Mouse (Mus musculus) CH12.LX (cell line): ENCODE results near the gene Tasp1. TPM values are rescaled to one million over a fixed set of nuclear protein-coding genes. Genes with fewer than 3 reads are reported as not detected.
A peak's percentile ranks its signal among the peaks of the same experiment; 100 is the strongest.

Experiments used
- DNase-seq: peaks from one replicate; pipeline ENCODE4 v3.0.0-alpha.2; 2013; ENCODE audit errors: extremely low read depth
- H3K27ac ChIP-seq: 2 replicates; pipeline ENCODE4 v1.5.1; 2012; ENCODE audit warnings: low read depth, mild to moderate bottlenecking, control low read depth, moderate library complexity; ENCODE audit not compliant: insufficient read depth
- H3K27me3 ChIP-seq: replicated peaks from 2 replicates; pipeline ENCODE3; 2012; ENCODE audit warnings: inconsistent platforms
- H3K36me3 ChIP-seq, 2 experiments: replicated peaks in 1 of 2; 2 replicates each; pipeline versions ENCODE3 to v1.6.1; 2012; ENCODE audit warnings: inconsistent platforms in 1 of 2, low read length in 1 of 2, mild to moderate bottlenecking in 1 of 2, mixed read lengths in 1 of 2, moderate library complexity in 1 of 2; ENCODE audit not compliant: control insufficient read depth in 1 of 2, insufficient read depth in 1 of 2
- H3K4me1 ChIP-seq, 2 experiments: 2 replicates each; pipeline ENCODE4 v1.6.1; 2012; ENCODE audit warnings: inconsistent platforms in 1 of 2, moderate library complexity in 1 of 2; ENCODE audit not compliant: insufficient read depth in 2 of 2, control insufficient read depth in 1 of 2
- H3K4me2 ChIP-seq: 2 replicates; pipeline ENCODE4 v1.6.1; 2012; ENCODE audit warnings: low read depth, mild to moderate bottlenecking, control low read depth; ENCODE audit not compliant: poor library complexity, insufficient read depth, severe bottlenecking
- H3K4me3 ChIP-seq, 3 experiments: fragments of 150-350 bp in 1 of 3; sonication (generic) in 1 of 3; replicated peaks in 1 of 3; 2 replicates each; pipeline versions ENCODE3 to v1.5.1; 2011 to 2012; ENCODE audit warnings: low read depth in 2 of 3, low read length in 2 of 3, mild to moderate bottlenecking in 2 of 3, moderate library complexity in 2 of 3, control low read depth in 1 of 3, improper control_type of control experiment in 1 of 3, inconsistent platforms in 1 of 3, mixed read lengths in 1 of 3; ENCODE audit not compliant: poor library complexity in 1 of 3
- H3K79me2 ChIP-seq: replicated peaks from 2 replicates; pipeline ENCODE4 v1.6.1; 2012; ENCODE audit warnings: mild to moderate bottlenecking, moderate library complexity; ENCODE audit not compliant: control insufficient read depth, poor library complexity, insufficient read depth, severe bottlenecking; ENCODE audit errors: extremely low read depth
- H3K9ac ChIP-seq: 2 replicates; pipeline ENCODE4 v1.6.1; 2012; ENCODE audit warnings: low read depth, mild to moderate bottlenecking, control low read depth, moderate library complexity; ENCODE audit not compliant: insufficient read depth
- H3K9me3 ChIP-seq: replicated peaks from 2 replicates; pipeline ENCODE3; 2012; ENCODE audit warnings: low read length, inconsistent platforms, mixed read lengths
- CHD1 ChIP-seq: IDR thresholded peaks from 2 replicates; pipeline ENCODE4 v1.6.1; 2012; ENCODE audit warnings: low read depth, low read length, improper control_type of control experiment, inconsistent platforms
- CTCF ChIP-seq, 2 experiments: IDR thresholded peaks in 1 of 2; conservative IDR thresholded peaks in 1 of 2; 2 replicates each; pipeline ENCODE4 v1.5.1; 2011 to 2012; ENCODE audit warnings: low read depth in 2 of 2, low read length in 2 of 2, improper control_type of control experiment in 1 of 2, inconsistent platforms in 1 of 2, mild to moderate bottlenecking in 1 of 2, moderate library complexity in 1 of 2
- E2F4 ChIP-seq: IDR thresholded peaks from 2 replicates; pipeline ENCODE4 v1.6.1; 2011; ENCODE audit warnings: low read depth, low read length, improper control_type of control experiment; ENCODE audit not compliant: insufficient replicate concordance
- EP300 ChIP-seq: IDR thresholded peaks from 2 replicates; pipeline ENCODE4 v1.6.1; 2011; ENCODE audit warnings: low read length, improper control_type of control experiment
- ETS1 ChIP-seq: conservative IDR thresholded peaks from 2 replicates; pipeline ENCODE4 v1.6.1; 2012; ENCODE audit warnings: low read depth, mild to moderate bottlenecking, inconsistent platforms, low read length, improper control_type of control experiment, moderate library complexity
- IRF4 ChIP-seq: IDR thresholded peaks from 2 replicates; pipeline ENCODE4 v1.6.1; 2014; ENCODE audit warnings: low read depth, mild to moderate bottlenecking, inconsistent platforms, low read length, improper control_type of control experiment
- JUN ChIP-seq: IDR thresholded peaks from 2 replicates; pipeline ENCODE4 v1.6.1; 2011; ENCODE audit warnings: low read depth, mild to moderate bottlenecking, low read length, improper control_type of control experiment, moderate library complexity; ENCODE audit not compliant: insufficient read depth
- JUND ChIP-seq: conservative IDR thresholded peaks from 2 replicates; pipeline ENCODE4 v1.6.1; 2011; ENCODE audit warnings: low read depth, low read length, improper control_type of control experiment
- KAT2A ChIP-seq: IDR thresholded peaks from 2 replicates; pipeline ENCODE4 v1.6.1; 2012; ENCODE audit warnings: low read length, improper control_type of control experiment, inconsistent platforms; ENCODE audit not compliant: insufficient replicate concordance
- MYC ChIP-seq: IDR thresholded peaks from 2 replicates; pipeline ENCODE4 v1.6.1; 2011; ENCODE audit warnings: low read depth, mild to moderate bottlenecking, improper control_type of control experiment, low read length
- NELFE ChIP-seq: IDR thresholded peaks from 2 replicates; pipeline ENCODE4 v1.6.1; 2011; ENCODE audit warnings: low read depth, low read length, improper control_type of control experiment
- NRF1 ChIP-seq: IDR thresholded peaks from 2 replicates; pipeline ENCODE4 v1.6.1; 2014; ENCODE audit warnings: low read depth, mild to moderate bottlenecking, inconsistent platforms, low read length, improper control_type of control experiment, moderate library complexity
- RAD21 ChIP-seq: IDR thresholded peaks from 2 replicates; pipeline ENCODE4 v1.6.1; 2011; ENCODE audit warnings: low read depth, mild to moderate bottlenecking, low read length, improper control_type of control experiment, moderate library complexity
- SIN3A ChIP-seq: IDR thresholded peaks from 2 replicates; pipeline ENCODE4 v1.6.1; 2012; ENCODE audit warnings: low read length, improper control_type of control experiment, inconsistent platforms
- SMC3 ChIP-seq: IDR thresholded peaks from 2 replicates; pipeline ENCODE4 v1.6.1; 2011; ENCODE audit warnings: low read depth, low read length, improper control_type of control experiment
- TCF12 ChIP-seq: IDR thresholded peaks from 2 replicates; pipeline ENCODE4 v1.6.1; 2014; ENCODE audit warnings: low read depth, mild to moderate bottlenecking, inconsistent platforms, low read length, improper control_type of control experiment
- ZKSCAN1 ChIP-seq: IDR thresholded peaks from 2 replicates; pipeline ENCODE4 v1.6.1; 2012; ENCODE audit warnings: low read depth, inconsistent platforms, low read length, improper control_type of control experiment, borderline replicate concordance
- dilution Hi-C: fragments of 300-500 bp; cut with MboI; formaldehyde crosslinking; loops from 2 replicates; pipeline ENCODE4 v1.14.3; 2020; ENCODE audit warnings: low sequenced_read_pairs; ENCODE audit not compliant: extremely low pct_unique_long_range_greater_than_20kb, extremely low pct_ligation_motif_present
- in situ Hi-C: fragments of 300-500 bp; cut with MboI; formaldehyde crosslinking; loops from 3 replicates; pipeline ENCODE4 v1.14.3; 2019; ENCODE audit warnings: low sequenced_read_pairs, low pct_ligation_motif_present, low pct_unique_long_range_greater_than_20kb, mixed read lengths
- polyA plus RNA-seq: library from polyadenylated mRNA; unstranded; fragments of >175 nt; gene quantifications from 2 replicates; pipeline ENCODE4 v1.2.1, GENCODE M21; 2012; ENCODE audit warnings: low read depth; ENCODE audit not compliant: insufficient read length
- total RNA-seq, 2 experiments: library from RNA; depleted of rRNA; stranded (reverse); fragments of 300-350 nt in 1 of 2; fragments of >200 nt in 1 of 2; gene quantifications; 2 replicates each; pipeline ENCODE4 v1.2.3; 2012 to 2014

Gene Tasp1
- total and polyA plus RNA-seq, 3 experiments: 28.8 to 64.5 (median 28.9) TPM

- DNase-seq: no peak
- dilution Hi-C loops: no loop called here
- H3K4me3 ChIP-seq: no peak overlapping the region
These were observed 132.0 kb downstream of the Tasp1 start for GRCm38 (mm10) chr2:139934577-139934976.

GRCm38 (mm10) chr2:139934033-139934572, 132.5 kb downstream of the Tasp1 start:
- DNase-seq: no peak
- Histone ChIP-seq H3K4me3 (no peak overlapping the region), H3K9me3 (no peaks in the 10 kb centered on the region), H3K27ac (no peak overlapping the region), H3K36me3 (peaks cover 0 to 21% of the 10 kb centered on the region in 2 experiments), H3K4me2 (peak overlapping the region; percentile 34), H3K79me2 (no peaks in the 10 kb centered on the region), H3K27me3 (no peaks in the 10 kb centered on the region), H3K9ac (no peak overlapping the region), H3K4me1 (no peaks in the 10 kb centered on the region; a peak in 2 of 4 replicates)
- TF ChIP-seq CTCF (conservative IDR thresholded peaks at IDR 0.05 in 1 of 2, IDR thresholded peaks at IDR 0.05 in 1 of 2; ENCODE audit: low read depth in 2 of 2, low read length in 2 of 2): no peak
- dilution Hi-C loops (no loop called here), in situ Hi-C loops (no loop called here)

More at GRCm38 (mm10) chr2:139934577-139934976, 132.0 kb downstream of the Tasp1 start:
- Histone ChIP-seq H3K9me3 (no peaks in the 10 kb centered on the region), H3K36me3 (peaks cover 0 to 21% of the 10 kb centered on the region in 2 experiments), H3K9ac (no peak overlapping the region), H3K4me2 (peak overlapping the region; percentile 34), H3K4me1 (no peaks in the 10 kb centered on the region; a peak in 2 of 4 replicates), H3K27ac (no peak overlapping the region), H3K27me3 (no peaks in the 10 kb centered on the region), H3K79me2 (no peaks in the 10 kb centered on the region)
- TF ChIP-seq IRF4 (no peak), SIN3A (no peak), KAT2A (no peak), MYC (no peak), ETS1 (no peak), TCF12 (no peak), NELFE (no peak), EP300 (no peak), RAD21 (no peak), SMC3 (no peak), ZKSCAN1 (no peak), CHD1 (no peak), NRF1 (no peak), JUN (no peak), JUND (no peak), E2F4 (no peak)
- in situ Hi-C loops: no loop called here
